Mouse (Mus musculus) midbrain, embryonic 16.5 days (tissue): Measurements from ENCODE around the gene Rbms3. TPM values are rescaled to one million over a fixed set of nuclear protein-coding genes. Genes with fewer than 3 reads are reported as not detected.

Source experiments
- ATAC-seq: fragments of 200-750 bp; cut with Nextera tagmentation; 2 replicates; pipeline ENCODE4 v1.8.0; 2017; ENCODE audit warnings: moderate TSS enrichment
- H3K27ac ChIP-seq: fragments of 300-500 bp; sonication (generic); 2 replicates; pipeline ENCODE4 v1.5.1; 2014; ENCODE audit warnings: mild to moderate bottlenecking, low read length, mixed read lengths
- H3K27me3 ChIP-seq: fragments of 300-500 bp; sonication (generic); 2 replicates; pipeline ENCODE4 v1.6.1; 2014; ENCODE audit warnings: low read depth, low read length, mixed read lengths; ENCODE audit not compliant: control insufficient read depth, insufficient read depth
- H3K36me3 ChIP-seq: fragments of 300-500 bp; sonication (generic); 2 replicates; pipeline ENCODE4 v1.6.1; 2014; ENCODE audit warnings: mild to moderate bottlenecking, low read length, moderate library complexity, mixed read lengths; ENCODE audit not compliant: control insufficient read depth, insufficient read depth
- H3K4me1 ChIP-seq: fragments of 300-500 bp; sonication (generic); 2 replicates; pipeline ENCODE4 v1.6.1; 2014; ENCODE audit warnings: mild to moderate bottlenecking, low read length, mixed read lengths; ENCODE audit not compliant: control insufficient read depth, insufficient read depth
- H3K4me2 ChIP-seq: fragments of 300-500 bp; sonication (generic); 2 replicates; pipeline ENCODE4 v1.6.1; 2014; ENCODE audit warnings: mild to moderate bottlenecking, low read length, mixed read lengths
- H3K4me3 ChIP-seq: fragments of 300-500 bp; sonication (generic); 2 replicates; pipeline ENCODE4 v1.5.1; 2014; ENCODE audit warnings: low read depth, mild to moderate bottlenecking, low read length, moderate library complexity, mixed read lengths
- H3K9ac ChIP-seq: fragments of 300-500 bp; sonication (generic); 2 replicates; pipeline ENCODE4 v1.6.1; 2014; ENCODE audit warnings: low read depth, low read length, mixed read lengths
- H3K9me3 ChIP-seq: fragments of 300-500 bp; sonication (generic); replicated peaks from 2 replicates; pipeline ENCODE4 v1.6.1; 2014; ENCODE audit warnings: mild to moderate bottlenecking, low read length, mixed read lengths; ENCODE audit not compliant: control insufficient read depth, poor library complexity, severe bottlenecking
- WGBS: fragments of 180-500 bp; shearing (Covaris S2); extraction: QIAGEN DNeasy Blood & Tissue Kit; methylation state at CpG from one replicate; pipeline ENCODE4 v1.1.7; 2014; 5-methylcytosine and 5-hydroxymethylcytosine counted together
- polyA plus RNA-seq: library from polyadenylated mRNA; unstranded; fragments of >200 nt; fragmentation: Nextera tagmentation; extraction: Ambion mirVana; gene quantifications from 2 replicates; pipeline ENCODE4 v1.2.1, GENCODE M21; 2015

The Rbms3 gene
- polyA plus RNA-seq, 1 experiment from 2014 or later, result 65.9 TPM

DNA sequence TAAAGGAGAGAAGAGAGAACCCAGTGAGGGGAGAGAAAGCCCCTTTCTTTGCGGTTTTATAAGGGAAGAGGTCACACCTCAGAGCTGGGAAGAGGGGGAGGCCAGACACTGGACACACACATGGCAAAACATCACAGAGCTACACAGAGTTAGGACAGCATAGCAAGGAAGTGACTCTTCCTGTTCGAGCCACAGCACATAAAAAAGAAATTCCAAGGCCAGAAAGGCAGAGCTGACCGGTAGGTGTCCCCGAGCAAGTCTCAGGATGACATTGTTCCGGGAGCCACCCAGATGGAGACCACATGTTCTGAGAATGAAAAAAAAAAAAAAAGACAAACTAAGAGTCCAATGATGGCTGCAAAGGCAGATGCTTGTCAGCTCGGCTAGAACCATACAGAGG, 424.3 kb downstream of the Rbms3 start:
- H3K4me1 ChIP-seq, result 0 out of 2 replicates have a peak, but pooled peaks cover under 1% of the 10 kb centered on the region
- no peak overlapping the region for H3K9ac ChIP-seq
- no peak overlapping the region for H3K27ac ChIP-seq
- H3K4me2 ChIP-seq, result no peak overlapping the region
- H3K36me3 ChIP-seq, result no peaks in the 10 kb centered on the region
- no peaks in the 10 kb centered on the region for H3K9me3 ChIP-seq
- no peak for ATAC-seq
- H3K4me3 ChIP-seq, result no peak overlapping the region
- 80% methylated on average over 6 of the region's 6 CpGs for WGBS
- no peaks in the 10 kb centered on the region for H3K27me3 ChIP-seq

DNA sequence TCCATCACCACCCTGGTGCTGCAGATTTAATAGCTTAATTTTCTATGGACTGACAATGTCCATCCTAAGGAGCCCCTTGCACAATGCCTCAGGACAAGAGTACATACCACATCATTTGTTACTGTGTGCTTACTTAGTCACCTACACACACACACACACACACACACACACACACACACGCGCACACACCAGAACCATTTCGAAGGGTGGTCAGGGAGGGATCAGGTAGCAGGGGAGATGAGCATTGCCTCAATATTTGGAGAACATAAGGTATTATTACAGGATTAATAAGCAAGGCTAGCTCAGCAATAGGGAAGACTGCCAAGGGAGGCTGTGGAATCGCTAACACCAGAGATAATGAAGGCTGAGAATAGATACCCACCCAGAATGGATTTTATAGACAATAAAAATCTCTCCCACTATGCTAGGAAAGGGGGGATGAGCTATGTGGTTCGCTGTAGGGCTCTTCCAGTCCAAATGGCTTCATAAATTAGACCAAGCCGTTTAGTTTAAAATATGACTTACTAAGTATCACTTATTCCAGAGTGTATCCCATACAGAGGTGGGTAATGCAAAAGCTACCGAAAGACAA, 429.6 kb downstream of the Rbms3 start:
- Histone ChIP-seq H3K9me3 (no peaks in the 10 kb centered on the region), H3K4me1 (0 out of 2 replicates have a peak, but pooled peaks cover 2% of the 10 kb centered on the region), H3K4me2 (no peak overlapping the region), H3K36me3 (no peaks in the 10 kb centered on the region), H3K27me3 (no peaks in the 10 kb centered on the region), H3K27ac (no peak overlapping the region), H3K4me3 (no peak overlapping the region), H3K9ac (no peak overlapping the region)
- no peak for ATAC-seq
- WGBS, result 87% methylated on average over 7 of the region's 7 CpGs

DNA sequence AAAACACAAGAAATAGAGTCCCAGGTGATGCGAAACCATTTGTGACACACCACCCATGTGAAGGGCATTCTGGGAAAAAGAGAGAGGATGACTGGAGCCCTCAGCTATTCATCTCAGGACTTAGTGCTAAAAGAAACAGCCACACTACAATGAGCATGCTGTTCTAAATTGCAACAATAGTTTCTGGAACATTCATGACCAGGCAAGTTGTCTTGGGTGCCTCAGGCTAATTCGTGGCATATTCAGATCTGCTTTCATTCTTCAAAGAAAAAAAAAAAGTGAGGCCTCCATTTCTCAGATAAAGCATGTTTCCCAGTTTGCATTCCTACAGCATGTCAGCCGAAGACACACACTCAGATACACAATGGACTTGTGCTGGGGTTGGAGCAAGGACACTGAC, 432.2 kb downstream of the Rbms3 start:
- H3K9ac ChIP-seq, result no peak overlapping the region
- no peaks in the 10 kb centered on the region for H3K9me3 ChIP-seq
- H3K4me1 ChIP-seq, result peaks cover 6% of the 10 kb centered on the region; the same call in 1 of the 2 replicates
- no peaks in the 10 kb centered on the region for H3K27me3 ChIP-seq
- 85% methylated on average over 3 of the region's 3 CpGs for WGBS
- H3K27ac ChIP-seq, result no peak overlapping the region
- H3K36me3 ChIP-seq, result no peaks in the 10 kb centered on the region
- no peak for ATAC-seq
- no peak overlapping the region for H3K4me3 ChIP-seq
- H3K4me2 ChIP-seq, result no peak overlapping the region

DNA sequence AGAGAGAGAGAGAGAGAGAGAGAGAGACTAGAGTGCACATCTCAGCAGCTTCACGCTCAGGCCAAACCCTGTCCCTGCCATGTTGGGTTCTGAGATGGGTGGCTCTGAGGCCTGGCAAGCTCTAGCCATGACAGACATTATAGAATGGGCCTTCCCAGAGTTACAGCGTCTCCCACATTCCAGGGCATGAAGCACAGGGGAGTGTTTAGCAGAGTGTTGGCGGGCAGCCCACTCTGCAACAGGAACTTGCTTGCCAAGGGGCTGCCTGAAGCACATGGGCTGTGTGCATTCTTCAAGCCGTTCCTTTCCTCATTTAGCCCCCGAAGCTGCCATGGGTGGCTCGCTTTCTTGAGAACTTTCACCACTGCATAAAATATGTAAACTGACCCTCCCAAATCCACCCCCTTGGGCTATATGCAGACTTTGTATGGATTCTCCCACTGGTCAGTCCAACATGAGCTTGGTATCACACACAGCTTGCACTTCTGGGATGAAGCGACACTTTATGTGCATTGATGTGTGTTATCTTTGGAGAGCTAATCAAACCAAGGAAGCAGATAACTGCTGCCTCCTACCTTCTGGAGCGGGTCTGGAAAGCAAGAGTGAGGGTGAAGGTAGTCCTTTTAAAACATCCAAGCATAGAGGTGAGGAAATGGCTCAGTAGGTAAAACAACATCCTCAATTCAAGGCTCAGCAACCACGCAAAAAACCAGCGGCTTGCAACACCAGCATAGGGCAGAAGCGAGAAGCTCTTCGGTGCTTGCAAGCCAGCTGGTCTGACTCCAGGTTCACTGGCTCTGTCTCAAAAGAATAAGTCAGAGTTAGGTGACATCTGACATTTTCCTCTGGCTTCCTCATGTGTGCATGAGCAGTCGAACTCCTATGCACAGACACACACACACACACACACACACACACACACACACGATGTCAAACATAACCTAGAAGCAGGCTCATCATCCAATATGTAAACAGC, 436.9 kb downstream of the Rbms3 start:
- Histone ChIP-seq H3K27ac (no peak overlapping the region; the same call in 1 of the 2 replicates), H3K9ac (no peak overlapping the region), H3K27me3 (no peaks in the 10 kb centered on the region), H3K9me3 (no peaks in the 10 kb centered on the region), H3K36me3 (no peaks in the 10 kb centered on the region), H3K4me1 (peaks cover 4% of the 10 kb centered on the region; the same call in 1 of the 2 replicates), H3K4me2 (no peak overlapping the region), H3K4me3 (no peak overlapping the region)
- 83% methylated on average over 14 of the region's 14 CpGs for WGBS
- no peak for ATAC-seq

DNA sequence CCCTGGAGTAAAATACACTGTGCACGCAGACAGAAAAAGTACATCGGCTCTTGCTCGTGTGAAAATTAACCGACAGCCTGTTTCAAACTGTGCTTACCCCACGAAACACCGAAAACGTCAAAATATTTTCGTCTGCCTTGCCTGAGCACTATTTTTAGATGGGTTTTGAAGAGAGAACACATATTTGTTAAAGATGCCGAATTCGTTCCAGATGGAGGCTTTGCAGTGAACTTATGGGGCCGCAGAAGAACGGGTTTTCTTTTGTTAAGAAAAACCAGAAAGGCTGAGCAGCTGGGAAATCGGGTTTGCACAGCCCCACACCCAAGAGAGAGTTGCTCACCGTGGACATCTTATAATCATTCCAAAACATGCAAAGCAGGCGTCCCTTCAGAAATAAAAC, 437.6 kb downstream of the Rbms3 start:
- WGBS, result 68% methylated on average over 15 of the region's 15 CpGs
- no peaks in the 10 kb centered on the region for H3K36me3 ChIP-seq
- H3K27me3 ChIP-seq, result no peaks in the 10 kb centered on the region
- H3K4me3 ChIP-seq, result no peak overlapping the region
- ATAC-seq, result no peak
- no peak overlapping the region for H3K27ac ChIP-seq
- no peak overlapping the region for H3K9ac ChIP-seq
- H3K4me2 ChIP-seq, result no peak overlapping the region
- no peaks in the 10 kb centered on the region for H3K9me3 ChIP-seq
- peaks cover 4% of the 10 kb centered on the region; the same call in 1 of the 2 replicates for H3K4me1 ChIP-seq

DNA sequence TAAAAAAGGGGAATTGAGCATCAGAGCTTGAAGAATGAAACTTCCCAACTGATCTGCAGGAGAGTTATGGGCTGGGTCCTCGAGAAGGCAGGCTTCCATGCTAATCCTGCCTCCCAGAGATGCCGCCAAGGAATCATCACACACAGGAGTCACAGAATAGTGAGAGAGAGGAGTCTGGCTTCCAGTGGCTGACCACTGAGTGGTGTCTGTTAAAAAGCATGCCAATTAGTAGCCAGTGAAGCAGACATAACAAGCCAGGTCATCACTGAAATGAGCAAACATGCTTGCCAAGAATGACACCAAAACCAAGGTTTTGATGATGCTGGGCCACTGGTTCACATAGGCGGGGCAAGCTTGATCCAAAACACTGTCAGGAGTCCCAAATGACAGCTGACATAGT, 441.3 kb downstream of the Rbms3 start:
- H3K9me3 ChIP-seq, result no peaks in the 10 kb centered on the region
- no peak overlapping the region for H3K27ac ChIP-seq
- ATAC-seq, result no peak
- peaks cover 7% of the 10 kb centered on the region; the same call in 1 of the 2 replicates for H3K4me1 ChIP-seq
- no peak overlapping the region for H3K4me3 ChIP-seq
- WGBS, result 64% methylated on average over 3 of the region's 3 CpGs
- no peaks in the 10 kb centered on the region for H3K36me3 ChIP-seq
- H3K27me3 ChIP-seq, result no peaks in the 10 kb centered on the region
- no peak overlapping the region for H3K9ac ChIP-seq
- H3K4me2 ChIP-seq, result no peak overlapping the region

DNA sequence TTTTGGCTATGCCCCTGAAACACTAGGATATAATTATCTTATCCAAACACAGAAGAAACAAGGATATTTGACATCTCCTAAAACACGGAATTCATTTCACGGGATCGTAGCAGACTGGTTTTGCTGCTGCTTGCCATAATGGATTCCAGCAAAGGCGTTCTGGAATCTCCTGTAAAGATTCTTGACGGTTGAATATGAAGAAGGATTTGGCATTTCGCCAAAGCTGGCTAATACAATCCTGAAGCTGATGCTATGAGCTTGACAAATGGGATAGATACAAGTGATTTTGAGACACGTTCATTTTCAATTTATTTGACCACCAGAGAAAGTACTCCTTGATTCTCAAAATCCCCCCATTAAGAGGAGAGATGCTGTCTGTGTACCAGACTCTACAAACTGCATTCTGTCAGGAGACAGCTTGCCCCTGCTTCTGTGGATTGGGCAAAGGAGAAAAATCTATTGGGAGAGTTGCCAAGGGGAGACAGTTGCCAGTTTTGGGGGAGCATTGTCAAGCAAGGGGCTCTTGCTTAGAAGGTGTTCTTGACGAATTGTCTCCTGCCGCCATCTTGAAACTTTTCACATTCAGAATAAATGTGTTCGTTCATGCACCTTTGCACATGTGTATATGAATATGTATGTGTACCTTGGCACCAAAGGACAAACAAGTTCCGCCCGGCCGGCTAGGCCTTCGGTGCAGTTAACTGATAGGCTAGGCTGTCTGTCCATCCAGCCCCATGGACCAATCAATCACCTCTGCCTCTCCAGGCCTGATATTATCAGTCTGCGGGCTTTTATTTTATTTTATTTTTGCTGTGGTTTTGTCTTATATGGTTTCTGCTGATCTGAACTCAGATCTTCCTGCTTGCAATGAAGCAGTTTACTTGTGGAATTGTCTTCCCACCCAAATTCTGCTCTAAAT, 442.3 kb downstream of the Rbms3 start:
- H3K27ac ChIP-seq, result no peak overlapping the region

DNA sequence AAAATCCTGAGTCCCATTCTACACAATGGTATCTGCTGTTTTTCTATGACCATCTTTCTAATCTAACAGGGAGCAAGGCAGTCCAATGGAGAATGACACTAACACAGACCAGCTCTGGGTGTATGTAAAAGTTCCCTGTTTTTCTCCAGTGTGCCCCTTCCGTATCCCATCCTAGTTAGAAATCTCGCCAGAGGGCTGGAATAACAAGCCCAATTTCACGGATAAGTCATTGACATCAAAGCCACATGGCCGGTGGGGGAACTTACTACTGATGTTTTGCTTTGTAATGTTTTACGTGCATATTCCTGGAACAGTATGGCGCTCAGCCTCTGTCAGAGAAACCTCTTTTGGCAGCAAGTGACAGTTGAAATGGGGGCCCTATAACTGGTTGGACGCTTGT, 449.1 kb downstream of the Rbms3 start:
- Histone ChIP-seq H3K27ac (no peak overlapping the region), H3K36me3 (no peaks in the 10 kb centered on the region), H3K4me2 (no peak overlapping the region), H3K4me3 (no peak overlapping the region), H3K4me1 (0 out of 2 replicates have a peak, but pooled peaks cover 1% of the 10 kb centered on the region), H3K9me3 (no peaks in the 10 kb centered on the region), H3K9ac (no peak overlapping the region), H3K27me3 (no peaks in the 10 kb centered on the region)
- 66% methylated on average over 7 of the region's 7 CpGs for WGBS
- no peak for ATAC-seq

More for the DNA sequence above, 442.3 kb downstream of the Rbms3 start:
- 79% methylated on average over 15 of the region's 15 CpGs for WGBS
- no peak for ATAC-seq
- no peak overlapping the region for H3K4me2 ChIP-seq
- H3K4me1 ChIP-seq, result 0 out of 2 replicates have a peak, but pooled peaks cover 3% of the 10 kb centered on the region
- no peak overlapping the region for H3K4me3 ChIP-seq
- H3K36me3 ChIP-seq, result no peaks in the 10 kb centered on the region
- no peaks in the 10 kb centered on the region for H3K27me3 ChIP-seq
- no peak overlapping the region for H3K9ac ChIP-seq
- H3K9me3 ChIP-seq, result no peaks in the 10 kb centered on the region
